Mouse (Mus musculus) heart, postnatal 14 days (tissue): ENCODE measurements at regions not wholly inside any gene's neighbourhood (a gene's known extent, or its start where the extent isn't known, plus 50 kb on each side); places are given as distances from the start of the nearest gene placed in this dataset.

ENCODE experiments used
- DNase-seq, 2 experiments: peaks; one replicate each; pipeline ENCODE4 v3.0.0; 2021 to 2022
- intact Hi-C: fragments of 180-260 bp; cut with DNase I; formaldehyde crosslinking; loops from one replicate; pipeline ENCODE4 v1.15.1; 2025

DNA sequence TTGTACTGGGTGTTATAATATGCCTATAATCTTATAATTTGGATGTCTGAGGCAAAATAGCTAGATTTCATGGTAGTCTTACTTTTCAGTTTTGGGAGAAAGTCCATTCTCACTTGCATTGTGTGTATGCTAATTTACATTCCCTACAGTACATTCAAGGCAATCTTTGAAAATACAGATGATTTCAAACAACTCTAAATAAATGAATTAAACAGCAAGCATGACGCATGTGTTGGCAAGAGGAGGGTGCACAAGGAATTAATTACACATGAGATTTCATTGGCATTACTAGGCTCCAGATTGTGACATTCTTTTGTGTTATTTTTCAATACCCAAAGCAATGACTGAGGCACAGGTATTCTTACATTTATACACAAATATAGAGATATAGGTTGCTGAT is 495.2 kb upstream of the Cypt12 start:
- intact Hi-C loops, result no loop called here

DNA sequence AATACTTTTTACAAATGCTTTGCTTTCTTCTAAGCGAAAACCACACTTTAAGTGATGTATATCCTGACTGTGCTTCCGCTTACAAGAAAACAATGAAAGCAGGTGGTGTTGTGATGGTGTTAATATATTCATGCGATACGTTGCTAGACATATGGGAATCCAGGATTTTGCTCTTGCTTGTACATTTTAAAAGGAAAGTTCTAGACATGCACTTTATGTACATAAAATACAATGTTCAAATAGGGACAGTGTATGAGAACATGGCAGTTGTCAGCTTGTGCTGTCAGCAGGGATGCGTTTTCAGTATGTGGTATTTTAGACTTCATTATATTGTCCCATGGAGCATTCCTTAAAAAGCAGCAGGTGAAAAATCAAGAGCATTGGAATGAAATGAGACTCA is 487.7 kb upstream of the Cypt12 start:
- intact Hi-C loops, result no loop called here
- no peak for DNase-seq

More for the DNA sequence above, 495.2 kb upstream of the Cypt12 start:
- DNase-seq, result no peak

- DNase-seq, result no peak
- intact Hi-C loops, result no loop called here
Measured at GRCm38 (mm10) chr3:17461365-17461764, 486.8 kb upstream of the Cypt12 start.

GRCm38 (mm10) chr3:17473812-17474211 is 474.4 kb upstream of the Cypt12 start:
- DNase-seq, result no peak
- intact Hi-C loops, result no loop called here

GRCm38 (mm10) chr3:17489240-17490142 is 458.7 kb upstream of the Cypt12 start:
- DNase-seq, result peak in 1 of 2 experiments; percentile 1
- intact Hi-C loops, result no loop called here

DNA sequence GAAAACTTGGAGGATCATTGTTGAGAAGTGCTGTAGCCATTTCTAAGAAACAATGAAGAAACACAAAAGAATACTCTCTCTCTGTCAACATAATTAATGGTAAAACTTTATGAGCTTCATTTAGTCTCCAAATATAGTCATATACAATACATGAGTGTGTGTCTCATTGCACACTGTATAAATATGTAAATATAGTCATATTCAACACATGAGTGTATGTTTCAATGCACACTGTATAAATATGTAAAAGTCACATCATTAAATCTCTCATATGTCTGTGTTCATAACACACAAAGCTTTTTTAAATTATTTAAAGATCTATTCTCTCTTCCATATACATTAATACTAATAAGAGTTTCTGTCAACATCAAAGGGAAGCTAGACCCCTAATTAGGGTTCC is 457.6 kb upstream of the Cypt12 start:
- no peak for DNase-seq
- intact Hi-C loops, result no loop called here

DNA sequence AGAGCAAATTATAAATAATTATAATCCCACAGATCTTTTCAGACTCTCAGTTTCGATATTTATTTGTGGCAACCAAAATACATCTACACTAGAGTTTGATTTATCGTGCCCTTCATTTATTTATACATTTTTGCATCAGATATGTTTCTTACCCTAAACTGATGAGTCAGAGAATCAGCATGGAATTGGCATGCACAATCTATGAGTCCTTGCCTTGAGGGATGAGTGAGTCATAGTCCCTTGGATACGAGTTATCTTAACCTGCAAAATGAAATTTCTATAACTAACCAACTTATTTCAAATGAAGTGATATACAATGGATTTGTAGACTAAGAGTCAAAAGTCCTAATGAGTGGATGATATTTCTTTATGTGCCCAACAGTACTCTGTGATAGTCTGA is 449.9 kb upstream of the Cypt12 start:
- intact Hi-C loops, result no loop called here
- no peak for DNase-seq

GRCm38 (mm10) chr3:17501556-17501955 is 446.7 kb upstream of the Cypt12 start:
- intact Hi-C loops, result no loop called here
- no peak for DNase-seq

- peak in 1 of 2 experiments; percentile 1 for DNase-seq
- intact Hi-C loops, result no loop called here
Measured at GRCm38 (mm10) chr3:17541346-17541745, 406.9 kb upstream of the Cypt12 start.

- DNase-seq, result no peak
- intact Hi-C loops, result no loop called here
Measured at GRCm38 (mm10) chr3:17547559-17548059, 400.6 kb upstream of the Cypt12 start.

DNA sequence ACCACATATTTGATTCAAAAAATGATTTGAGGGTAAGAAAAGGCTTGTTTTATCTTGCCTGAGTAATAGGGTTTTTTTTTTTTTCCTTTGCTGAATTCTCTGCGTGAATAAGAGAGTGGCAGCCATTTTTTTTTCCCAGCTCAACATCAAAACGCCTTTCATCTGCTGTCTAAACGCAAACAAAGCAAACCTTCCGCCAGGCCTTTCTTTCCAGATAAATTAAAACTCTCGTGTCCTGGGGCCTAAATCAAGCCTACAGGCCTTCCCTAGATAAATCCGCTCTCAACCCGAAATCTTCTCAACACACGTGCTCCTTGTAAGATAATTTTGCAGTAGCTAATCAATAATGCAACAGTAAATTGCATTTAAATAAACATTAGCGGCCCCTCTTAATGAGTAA is 365.7 kb upstream of the Cypt12 start:
- DNase-seq, result no peak
- intact Hi-C loops, result no loop called here

- no peak for DNase-seq
- intact Hi-C loops, result no loop called here
Measured at GRCm38 (mm10) chr3:17589956-17590546, 358.2 kb upstream of the Cypt12 start.

GRCm38 (mm10) chr3:17592463-17592862 is 355.7 kb upstream of the Cypt12 start:
- intact Hi-C loops, result no loop called here
- DNase-seq, result no peak

DNA sequence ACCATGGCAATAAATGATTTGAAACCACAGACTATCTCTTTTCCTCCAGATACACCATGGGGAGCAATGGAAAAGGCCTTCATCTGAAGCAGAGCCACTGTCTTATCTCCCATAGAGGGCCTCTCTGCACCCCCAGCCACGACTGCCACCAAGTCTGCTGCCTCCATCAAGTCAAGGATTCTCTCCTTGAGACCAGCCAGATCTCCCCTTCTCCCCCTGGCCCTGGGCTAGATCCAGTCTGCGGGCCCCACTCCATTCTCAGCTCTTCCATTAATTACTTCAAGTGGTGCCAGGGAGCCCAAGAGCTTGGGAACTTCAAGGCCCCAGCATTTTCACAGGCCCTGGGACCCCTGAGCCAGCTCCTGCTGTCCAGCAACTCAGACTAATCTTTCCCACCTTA is 351.8 kb upstream of the Cypt12 start:
- intact Hi-C loops, result no loop called here
- no peak for DNase-seq

GRCm38 (mm10) chr3:17613486-17613885 is 334.7 kb upstream of the Cypt12 start:
- intact Hi-C loops, result no loop called here
- no peak for DNase-seq

DNA sequence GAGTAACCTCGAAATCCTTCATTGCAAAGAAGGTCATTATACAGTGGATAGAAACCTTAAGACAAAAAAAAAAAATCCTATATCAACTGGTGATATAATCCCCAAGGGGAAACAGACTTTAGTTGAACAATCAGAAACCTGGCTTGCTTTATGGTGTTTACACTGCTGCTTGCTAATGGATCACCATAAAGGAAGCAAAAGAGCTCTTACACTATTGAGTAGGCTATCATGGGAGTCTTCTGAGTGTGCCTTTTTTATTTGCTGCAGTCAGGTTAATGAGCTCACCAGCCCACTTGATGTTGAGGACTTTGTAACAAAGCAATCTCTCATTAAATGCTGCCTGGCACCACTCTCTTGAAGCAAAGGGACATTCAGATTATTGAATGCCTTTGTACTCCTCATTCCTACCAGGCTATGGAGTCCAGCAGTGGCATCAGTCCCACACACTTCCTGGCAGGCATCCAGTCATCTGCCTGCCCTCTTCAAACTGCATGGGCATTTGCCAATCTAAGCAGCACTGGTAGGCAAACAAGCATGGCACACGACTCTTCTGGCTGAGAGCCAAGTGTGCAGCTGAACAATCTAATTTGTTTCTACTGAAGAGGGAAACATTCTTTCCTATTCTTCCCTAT is 331.7 kb upstream of the Cypt12 start:
- intact Hi-C loops, result no loop called here
- DNase-seq, result peak; percentile 66 to 82

DNA sequence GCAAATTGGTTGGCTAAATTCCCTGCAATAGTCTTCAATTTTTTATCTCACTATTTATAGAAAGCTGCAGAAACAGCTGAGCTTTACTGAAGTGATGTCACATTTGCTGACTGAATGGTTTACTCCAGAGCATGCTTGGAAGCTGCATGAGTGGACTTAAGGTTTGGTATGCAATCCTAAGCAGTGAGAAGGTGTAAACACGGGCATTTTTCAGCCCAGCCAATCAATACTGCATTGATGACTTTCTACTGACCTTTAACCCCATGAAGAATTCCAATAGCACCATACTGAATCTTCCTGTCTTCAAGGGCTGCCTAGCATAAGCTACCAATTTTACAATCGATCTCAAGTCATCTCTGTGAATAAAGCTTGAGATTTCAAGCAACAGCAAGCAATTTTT is 328.7 kb upstream of the Cypt12 start:
- DNase-seq, result no peak
- intact Hi-C loops, result no loop called here

GRCm38 (mm10) chr3:17619890-17620289 is 328.3 kb upstream of the Cypt12 start:
- no peak for DNase-seq
- intact Hi-C loops, result no loop called here

GRCm38 (mm10) chr3:17620398-17620797 is 327.8 kb upstream of the Cypt12 start:
- intact Hi-C loops, result no loop called here
- no peak for DNase-seq

DNA sequence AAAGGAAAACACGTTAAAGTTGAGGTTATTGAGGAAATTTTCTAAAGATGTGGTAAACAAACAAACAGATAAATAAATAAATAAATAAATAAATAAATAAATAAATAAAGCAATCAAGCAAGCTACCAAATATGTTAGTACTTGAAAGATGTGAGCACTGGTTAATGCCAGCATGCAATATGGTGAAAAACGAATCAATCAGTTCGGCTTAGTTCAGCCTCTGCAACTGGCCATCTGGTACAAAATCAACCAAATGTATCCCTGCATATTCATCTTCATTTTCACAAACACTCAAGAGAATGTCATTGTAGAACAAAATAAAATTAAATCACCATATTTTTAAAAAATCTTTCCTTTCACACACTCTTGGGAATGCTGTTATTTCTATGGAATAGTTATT is 315.7 kb upstream of the Cypt12 start:
- no peak for DNase-seq
- intact Hi-C loops, result no loop called here

DNA sequence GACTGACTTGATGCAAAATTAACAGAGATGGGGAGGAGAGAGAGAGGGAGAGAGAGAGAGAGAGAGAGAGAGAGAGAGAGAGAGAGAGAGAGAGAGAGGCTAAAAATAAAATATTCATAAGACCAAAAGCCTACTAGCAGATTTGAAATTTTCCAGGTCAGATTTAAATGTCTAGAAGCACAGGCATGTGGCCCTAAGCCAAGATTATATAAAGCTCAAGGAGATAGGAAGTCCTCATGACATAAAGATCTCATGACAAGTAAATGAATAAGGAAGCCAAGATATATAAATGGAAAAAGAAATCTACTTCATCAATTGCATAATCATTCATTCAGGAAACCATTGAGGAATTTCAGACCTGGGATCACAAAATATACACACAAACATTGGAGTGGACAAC is 311.9 kb upstream of the Cypt12 start:
- intact Hi-C loops, result no loop called here
- DNase-seq, result no peak
